Mouse (Mus musculus) embryonic facial prominence, embryonic 15.5 days (tissue): ENCODE results near the gene Phkg2. TPM values are rescaled to one million over a fixed set of nuclear protein-coding genes. Genes with fewer than 3 reads are reported as not detected.
"Not testable (repeated sequence)": the region's sequence is repeated elsewhere in the genome, so short reads cannot be mapped to it uniquely, and the experiment has no call there.

Source experiments
- ATAC-seq: fragments of 200-750 bp; cut with Nextera tagmentation; 2 replicates; pipeline ENCODE4 v1.8.0; 2017; ENCODE audit warnings: low read depth, moderate TSS enrichment; ENCODE audit not compliant: insufficient number of reproducible peaks, low FRiP score, low TSS enrichment
- H3K27ac ChIP-seq: fragments of 300-500 bp; sonication (generic); replicated peaks from 2 replicates; pipeline ENCODE4 v1.5.1; 2015; ENCODE audit warnings: mild to moderate bottlenecking, inconsistent platforms
- H3K27me3 ChIP-seq: fragments of 300-500 bp; sonication (generic); 2 replicates; pipeline ENCODE4 v1.6.1; 2015; ENCODE audit warnings: inconsistent platforms
- H3K36me3 ChIP-seq: fragments of 300-500 bp; sonication (generic); 2 replicates; pipeline ENCODE4 v1.6.1; 2015; ENCODE audit warnings: mild to moderate bottlenecking, inconsistent platforms
- H3K4me1 ChIP-seq: fragments of 300-500 bp; sonication (generic); 2 replicates; pipeline ENCODE4 v1.6.1; 2015; ENCODE audit warnings: inconsistent platforms
- H3K4me2 ChIP-seq: fragments of 300-500 bp; sonication (generic); replicated peaks from 2 replicates; pipeline ENCODE4 v1.6.1; 2015; ENCODE audit warnings: mild to moderate bottlenecking, inconsistent platforms
- H3K4me3 ChIP-seq: fragments of 300-500 bp; sonication (generic); replicated peaks from 2 replicates; pipeline ENCODE4 v1.5.1; 2015; ENCODE audit warnings: mild to moderate bottlenecking, inconsistent platforms
- H3K9ac ChIP-seq: fragments of 300-500 bp; sonication (generic); 2 replicates; pipeline ENCODE4 v1.6.1; 2015; ENCODE audit warnings: inconsistent platforms
- H3K9me3 ChIP-seq: fragments of 300-500 bp; sonication (generic); replicated peaks from 2 replicates; pipeline ENCODE4 v1.6.1; 2016; ENCODE audit warnings: inconsistent platforms
- WGBS: fragments of 180-500 bp; shearing (Covaris S2); methylation state at CpG from one replicate; pipeline ENCODE4 v1.1.7; 2015; 5-methylcytosine and 5-hydroxymethylcytosine counted together
- polyA plus RNA-seq: library from polyadenylated mRNA; unstranded; fragments of >200 nt; fragmentation: Nextera tagmentation; extraction: Ambion mirVana; gene quantifications from 2 replicates; pipeline ENCODE4 v1.2.1, GENCODE M21; 2015

Phkg2 gene
- polyA plus RNA-seq, 1 experiment from 2014 or later = 40.0 TPM

GRCm38 (mm10) chr7:127617962-127618361, 44.8 kb downstream of the Phkg2 start:
- Histone ChIP-seq H3K4me3 (no peak overlapping the region), H3K27me3 (no peaks in the 10 kb centered on the region), H3K4me1 (peaks cover 14% of the 10 kb centered on the region), H3K9me3 (no peaks in the 10 kb centered on the region), H3K27ac (no peak overlapping the region), H3K36me3 (no peaks in the 10 kb centered on the region), H3K9ac (no peak overlapping the region), H3K4me2 (no peak overlapping the region)
- WGBS = 45% methylated on average over 2 of the region's 2 CpGs
- ATAC-seq = no peak

GRCm38 (mm10) chr7:127618402-127618801, 45.3 kb downstream of the Phkg2 start:
- not testable (repeated sequence) for H3K27me3 ChIP-seq

DNA sequence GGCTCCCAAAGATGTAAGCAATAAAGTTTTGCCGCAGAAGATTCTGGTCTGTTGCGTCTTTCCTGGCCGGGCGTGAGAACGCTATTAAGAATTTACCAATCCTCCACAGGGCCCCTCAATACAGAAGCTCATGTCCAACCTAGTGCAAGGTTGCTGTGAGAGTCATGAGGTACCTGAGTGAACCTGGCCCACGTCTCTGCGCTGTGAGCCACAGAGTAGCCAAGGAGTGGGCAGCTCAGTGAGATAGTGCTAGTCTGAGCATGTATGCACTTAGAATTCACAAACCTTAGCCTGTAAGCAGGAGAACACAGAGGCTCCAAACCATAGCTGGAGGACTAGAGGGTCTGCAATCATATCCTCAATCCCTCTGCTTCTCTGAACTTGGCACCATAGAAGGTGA, 52.9 kb downstream of the Phkg2 start:
- Histone ChIP-seq H3K4me1 (no peaks in the 10 kb centered on the region), H3K36me3 (no peaks in the 10 kb centered on the region), H3K27ac (no peak overlapping the region), H3K27me3 (no peaks in the 10 kb centered on the region), H3K9me3 (no peaks in the 10 kb centered on the region), H3K9ac (no peak overlapping the region), H3K4me3 (no peak overlapping the region), H3K4me2 (no peak overlapping the region)
- 100% methylated on average over 7 of the region's 7 CpGs for WGBS
- ATAC-seq = no peak

More at GRCm38 (mm10) chr7:127618402-127618801, 45.3 kb downstream of the Phkg2 start:
- ATAC-seq, H3K9ac ChIP-seq, H3K4me2 ChIP-seq, H3K4me3 ChIP-seq, H3K27ac ChIP-seq, H3K9me3 ChIP-seq, H3K36me3 ChIP-seq: not testable (repeated sequence)
- H3K4me1 ChIP-seq = peaks cover 14% of the 10 kb centered on the region
- WGBS = 91% methylated on average over 7 of the region's 8 CpGs

DNA sequence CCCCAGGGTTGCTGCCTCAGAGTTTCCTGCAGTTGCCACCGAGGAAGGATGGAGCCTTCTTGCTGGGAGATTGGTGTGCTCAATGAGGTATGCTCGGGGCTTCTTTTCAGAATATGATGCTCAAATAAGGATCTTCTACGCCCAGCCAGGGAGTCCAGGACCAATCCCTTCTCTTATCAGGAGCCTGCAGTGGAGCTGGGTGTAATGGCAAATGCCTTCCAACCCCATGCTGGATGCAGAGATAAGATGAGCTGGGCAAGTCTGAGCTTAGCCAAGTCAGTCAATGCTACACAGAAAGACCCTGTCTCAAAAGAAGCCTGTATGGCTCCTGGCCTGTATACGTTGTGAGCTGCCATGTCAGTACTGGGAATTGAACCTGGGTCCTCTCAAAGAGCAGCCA, 53.3 kb downstream of the Phkg2 start:
- Histone ChIP-seq H3K4me2 (no peak overlapping the region), H3K4me1 (no peaks in the 10 kb centered on the region), H3K27me3 (no peaks in the 10 kb centered on the region), H3K36me3 (no peaks in the 10 kb centered on the region), H3K9ac (no peak overlapping the region), H3K27ac (no peak overlapping the region), H3K9me3 (no peaks in the 10 kb centered on the region), H3K4me3 (no peak overlapping the region)
- no peak for ATAC-seq
- 84% methylated on average over 4 of the region's 4 CpGs for WGBS

DNA sequence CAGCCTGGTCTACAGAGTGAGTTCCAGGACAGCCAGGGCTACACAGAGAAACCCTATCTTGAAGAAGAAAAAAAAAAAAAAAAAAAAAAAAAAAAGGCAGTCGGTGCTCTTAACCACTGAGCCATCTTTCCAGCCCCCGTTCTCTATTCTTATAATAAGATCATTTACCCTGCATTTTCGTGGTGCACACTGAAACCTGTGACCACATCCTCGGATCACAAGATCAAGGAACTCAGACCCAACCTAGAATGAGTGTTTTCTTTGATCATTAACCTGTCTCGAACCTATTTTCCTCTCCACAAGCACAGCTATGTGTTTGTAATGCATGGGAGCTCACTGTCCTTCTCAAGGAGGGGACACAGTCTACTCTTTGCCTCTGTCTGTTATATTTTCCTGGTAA, 55.5 kb downstream of the Phkg2 start:
- no peak for ATAC-seq
- WGBS = 73% methylated on average over 5 of the region's 5 CpGs

DNA sequence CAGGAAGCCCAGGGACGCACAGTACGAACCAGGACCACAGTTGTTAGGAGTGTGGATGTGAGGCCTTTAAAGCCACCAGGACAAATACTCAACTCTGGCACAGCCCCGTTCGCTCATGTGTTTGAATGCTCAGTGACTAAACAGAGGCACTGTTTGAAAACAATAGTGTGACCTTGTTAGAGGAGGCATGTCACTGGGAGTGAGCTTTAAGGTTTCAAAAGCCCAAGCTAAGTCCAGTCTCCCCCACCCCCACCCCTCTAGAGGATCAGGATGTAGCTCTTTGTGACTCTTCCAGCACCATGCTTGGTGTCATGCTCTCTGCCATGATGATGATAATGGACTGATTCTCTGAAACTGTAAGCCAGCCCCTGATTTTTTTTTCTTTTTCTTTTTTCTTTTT, 58.3 kb downstream of the Phkg2 start:
- 85% methylated on average over 4 of the region's 4 CpGs for WGBS
- no peaks in the 10 kb centered on the region for H3K4me1 ChIP-seq

More for the DNA sequence above, 55.5 kb downstream of the Phkg2 start:
- H3K27ac ChIP-seq = no peak overlapping the region
- H3K4me2 ChIP-seq = no peak overlapping the region
- no peaks in the 10 kb centered on the region for H3K4me1 ChIP-seq
- H3K27me3 ChIP-seq = no peaks in the 10 kb centered on the region
- H3K4me3 ChIP-seq = no peak overlapping the region
- no peak overlapping the region for H3K9ac ChIP-seq
- H3K9me3 ChIP-seq = no peaks in the 10 kb centered on the region
- H3K36me3 ChIP-seq = no peaks in the 10 kb centered on the region

More for the DNA sequence above, 58.3 kb downstream of the Phkg2 start:
- Histone ChIP-seq H3K27me3 (no peaks in the 10 kb centered on the region), H3K27ac (no peak overlapping the region), H3K4me2 (no peak overlapping the region), H3K36me3 (no peaks in the 10 kb centered on the region), H3K4me3 (no peak overlapping the region), H3K9me3 (no peaks in the 10 kb centered on the region), H3K9ac (no peak overlapping the region)
- no peak for ATAC-seq

Other genes with a start within 250 kb of the Phkg2 start
- 16.7 and 17.7 TPM in 2 replicates for gene Zfp768, start 227.8 kb upstream of the Phkg2 start, polyA plus RNA-seq
- gene Zfp747, start 197.3 kb upstream of the Phkg2 start, polyA plus RNA-seq = 10.6 and 12.3 TPM in 2 replicates
- 5.3 and 6.2 TPM in 2 replicates for gene 9130019O22Rik, start 186.2 kb upstream of the Phkg2 start, polyA plus RNA-seq
- gene E430018J23Rik, start 179.7 kb upstream of the Phkg2 start, polyA plus RNA-seq = 8.4 and 9.2 TPM in 2 replicates
- 8.9 and 9.2 TPM in 2 replicates for gene Zfp764, start 166.5 kb upstream of the Phkg2 start, polyA plus RNA-seq
- 24.1 and 24.8 TPM in 2 replicates for gene Zfp688, start 151.3 kb upstream of the Phkg2 start, polyA plus RNA-seq
- 8.0 and 8.8 TPM in 2 replicates for gene Zfp689, start 124.2 kb upstream of the Phkg2 start, polyA plus RNA-seq
- 46.3 and 55.9 TPM in 2 replicates for gene Prr14, start 113.7 kb upstream of the Phkg2 start, polyA plus RNA-seq
- 17.1 and 17.3 TPM in 2 replicates for gene Fbrs, start 94.1 kb upstream of the Phkg2 start, polyA plus RNA-seq
- gene Srcap, start 61.4 kb upstream of the Phkg2 start, polyA plus RNA-seq = 48.6 and 52.4 TPM in 2 replicates
- 14.6 and 14.7 TPM in 2 replicates for gene Gm42715, start 53.8 kb upstream of the Phkg2 start, polyA plus RNA-seq
- gene Tmem265, start 11.9 kb upstream of the Phkg2 start, polyA plus RNA-seq = 6.5 and 12.8 TPM in 2 replicates
- gene Ccdc189, start 15.3 kb downstream of the Phkg2 start, polyA plus RNA-seq = 19.2 and 29.0 TPM in 2 replicates
- gene Rnf40, start 15.4 kb downstream of the Phkg2 start, polyA plus RNA-seq = 47.5 and 51.5 TPM in 2 replicates
- gene Zfp629, start 42.5 kb downstream of the Phkg2 start, polyA plus RNA-seq = 11.4 and 11.9 TPM in 2 replicates
- 93.4 and 99.8 TPM in 2 replicates for gene Bcl7c, start 135.6 kb downstream of the Phkg2 start, polyA plus RNA-seq
- gene Ctf1, start 139.4 kb downstream of the Phkg2 start, polyA plus RNA-seq = 25.9 and 29.8 TPM in 2 replicates
- 1.1 and 1.3 TPM in 2 replicates for gene Ctf2, start 158.8 kb downstream of the Phkg2 start, polyA plus RNA-seq
- 5.2 and 5.7 TPM in 2 replicates for gene Fbxl19, start 171.2 kb downstream of the Phkg2 start, polyA plus RNA-seq
- 27.6 and 28.1 TPM in 2 replicates for gene Orai3, start 196.5 kb downstream of the Phkg2 start, polyA plus RNA-seq
- gene Setd1a, start 203.3 kb downstream of the Phkg2 start, polyA plus RNA-seq = 26.3 and 27.0 TPM in 2 replicates
- gene Gm49388, start 212.3 kb downstream of the Phkg2 start, polyA plus RNA-seq = not detected in 2 replicates
- gene Hsd3b7, start 227.3 kb downstream of the Phkg2 start, polyA plus RNA-seq = 24.8 and 25.2 TPM in 2 replicates